Comparison of ENCODE assay signal across 11 mouse cellular contexts in the genomic region with DNA sequence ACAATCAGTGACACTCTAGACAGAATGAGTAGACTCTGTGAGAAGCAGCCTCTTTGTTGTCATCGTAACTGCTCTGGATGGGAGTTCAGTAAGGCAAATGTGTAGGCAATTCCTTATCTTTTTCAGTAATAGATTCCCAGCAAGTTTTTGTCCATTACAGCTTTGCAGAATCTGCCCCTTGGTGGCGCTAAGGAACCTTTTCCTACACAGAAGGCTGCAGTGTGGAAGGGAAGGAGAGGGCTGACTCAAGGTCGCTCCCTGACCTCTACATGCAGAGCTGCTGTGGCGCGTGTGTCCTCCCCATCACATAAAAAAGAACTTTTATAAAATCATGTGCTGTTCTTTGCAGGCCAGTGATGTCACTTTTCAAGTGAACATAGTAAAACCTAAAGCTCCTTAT. TPM values are rescaled to one million over a fixed set of nuclear protein-coding genes. Genes with fewer than 3 reads are reported as not detected.
DNase-seq lines count a peak whose midpoint lies in the region; ATAC-seq and TF ChIP-seq lines count a peak whose summit lies in the region.
"Had no signal": no experiment of that assay in that cellular context is flagged by ENCODE, and none has a peak within 500 bp of the region (broad histone marks: within the 10 kb centered on the region; RNA-seq: fewer than 3 reads in every experiment).

No protein-coding gene starts in this region.

- 74% methylated on average over 5 of the region's 5 CpGs for WGBS in intestine, postnatal 0 days
- 82% methylated on average over 5 of the region's 5 CpGs for WGBS in intestine, embryonic 15.5 days
- 86% methylated on average over 5 of the region's 5 CpGs for WGBS in midbrain, embryonic 14.5 days
- WGBS in midbrain, embryonic 10.5 days: 83% methylated on average over 5 of the region's 5 CpGs

- H3K4me3 ChIP-seq in intestine, postnatal 0 days (ENCODE audit: low read depth, low read length): no peak overlapping the region
- H3K4me3 ChIP-seq in intestine, embryonic 15.5 days (replicated peaks): no peak overlapping the region
- no peak overlapping the region for H3K4me3 ChIP-seq in midbrain, embryonic 14.5 days (replicated peaks; ENCODE audit: low read depth, low read length)
- no peak overlapping the region for H3K4me3 ChIP-seq in midbrain, embryonic 10.5 days
- no peak overlapping the region for H3K4me3 ChIP-seq in bone marrow macrophage, adult 2 months (ENCODE audit: insufficient read depth, low read length)
- H3K4me3 ChIP-seq: hindbrain, embryonic 10.5 days had no signal

- peak; percentile 67 for TF ChIP-seq CTCF in intestine, postnatal 0 days (IDR thresholded peaks at IDR 0.05; ENCODE audit: low read depth)
- 0 out of 2 replicates have a peak, but pooled peaks have one; percentile 25 for TF ChIP-seq CTCF in bone marrow macrophage, adult 2 months (IDR thresholded peaks at IDR 0.05; ENCODE audit: low read depth, low read length)

- H3K4me2 ChIP-seq in intestine, postnatal 0 days (replicated peaks; ENCODE audit: low read depth): no peak overlapping the region
- H3K4me2 ChIP-seq in intestine, embryonic 15.5 days (replicated peaks): no peak overlapping the region
- H3K4me2 ChIP-seq in midbrain, embryonic 14.5 days (ENCODE audit: low read length): no peak overlapping the region

- H3K9me3 ChIP-seq in intestine, postnatal 0 days (ENCODE audit: control insufficient read depth): no peaks in the 10 kb centered on the region
- H3K9me3 ChIP-seq in intestine, embryonic 15.5 days: no peaks in the 10 kb centered on the region
- no peaks in the 10 kb centered on the region for H3K9me3 ChIP-seq in midbrain, embryonic 14.5 days (ENCODE audit: control insufficient read depth, low read length)
- no peaks in the 10 kb centered on the region for H3K9me3 ChIP-seq in midbrain, embryonic 10.5 days (replicated peaks)
- H3K9me3 ChIP-seq: hindbrain, embryonic 10.5 days had no signal

- H3K27me3 ChIP-seq in intestine, postnatal 0 days (replicated peaks; ENCODE audit: control insufficient read depth, insufficient read depth, low read length): no peaks in the 10 kb centered on the region
- H3K27me3 ChIP-seq in intestine, embryonic 15.5 days (replicated peaks): no peaks in the 10 kb centered on the region
- no peaks in the 10 kb centered on the region for H3K27me3 ChIP-seq in midbrain, embryonic 14.5 days (ENCODE audit: control insufficient read depth, insufficient read depth, low read length)
- no peaks in the 10 kb centered on the region for H3K27me3 ChIP-seq in midbrain, embryonic 10.5 days (ENCODE audit: low read depth, poor library complexity, severe bottlenecking)

- no peak overlapping the region for H3K9ac ChIP-seq in intestine, postnatal 0 days (ENCODE audit: low read depth, low read length)
- H3K9ac ChIP-seq in intestine, embryonic 15.5 days: no peak overlapping the region
- H3K9ac ChIP-seq in midbrain, embryonic 14.5 days (replicated peaks; ENCODE audit: low read length): no peak overlapping the region

- peaks cover 3% of the 10 kb centered on the region; the same call in 1 of the 2 replicates for H3K36me3 ChIP-seq in intestine, postnatal 0 days (ENCODE audit: control insufficient read depth, insufficient read depth)
- H3K36me3 ChIP-seq in intestine, embryonic 15.5 days: peaks cover 29% of the 10 kb centered on the region; the same call in 1 of the 2 replicates
- peaks cover 17% of the 10 kb centered on the region for H3K36me3 ChIP-seq in midbrain, embryonic 14.5 days (ENCODE audit: control insufficient read depth, insufficient read depth, low read length)
- H3K36me3 ChIP-seq in midbrain, embryonic 10.5 days: peaks cover 88% of the 10 kb centered on the region

- H3K27ac ChIP-seq in intestine, postnatal 0 days (ENCODE audit: low read depth, low read length): no peak overlapping the region
- no peak overlapping the region for H3K27ac ChIP-seq in intestine, embryonic 15.5 days
- H3K27ac ChIP-seq in midbrain, embryonic 14.5 days (replicated peaks; ENCODE audit: low read depth, low read length): no peak overlapping the region
- no peak overlapping the region for H3K27ac ChIP-seq in midbrain, embryonic 10.5 days (replicated peaks)
- H3K27ac ChIP-seq in bone marrow macrophage, adult 2 months (ENCODE audit: insufficient read depth, low read depth, low read length): no peak overlapping the region
- H3K27ac ChIP-seq: hindbrain, embryonic 10.5 days had no signal

- peak; percentile 9 for DNase-seq in midbrain, embryonic 14.5 days
- no peak for DNase-seq in midbrain, embryonic 10.5 days (ENCODE audit: low spot score)
- no peak for DNase-seq in cerebellum, adult 11-12 months
- DNase-seq in spleen, postnatal 4 days (ENCODE audit: low spot score in 2 of 2): no peak
- DNase-seq: gastrocnemius, postnatal 36 days; right cerebral cortex, postnatal 14 days; thymus, adult 18-20 months had no signal

- TF ChIP-seq POLR2A in bone marrow macrophage, adult 2 months (IDR thresholded peaks at IDR 0.05; ENCODE audit: borderline replicate concordance, low read depth, low read length): no peak

- ATAC-seq in intestine, postnatal 0 days: no peak
- ATAC-seq in intestine, embryonic 15.5 days: no peak
- ATAC-seq in midbrain, embryonic 14.5 days (ENCODE audit: low FRiP score, low TSS enrichment): no peak

- 0 out of 2 replicates have a peak, but pooled peaks cover 3% of the 10 kb centered on the region for H3K4me1 ChIP-seq in intestine, postnatal 0 days (replicated peaks; ENCODE audit: control insufficient read depth, insufficient read depth, low read length)
- peaks cover 14% of the 10 kb centered on the region; the same call in 1 of the 2 replicates for H3K4me1 ChIP-seq in intestine, embryonic 15.5 days (replicated peaks)
- H3K4me1 ChIP-seq in midbrain, embryonic 14.5 days (ENCODE audit: control insufficient read depth, insufficient read depth, low read length): 0 out of 2 replicates have a peak, but pooled peaks cover under 1% of the 10 kb centered on the region
- H3K4me1 ChIP-seq in midbrain, embryonic 10.5 days: peaks cover 18% of the 10 kb centered on the region
- H3K4me1 ChIP-seq in bone marrow macrophage, adult 2 months (ENCODE audit: control insufficient read depth, insufficient read depth, low read length): peaks cover 36% of the 10 kb centered on the region

RNA-seq across cellular contexts. Expression of a gene that starts 5.6 kb away (rescaled TPM):
- polyA plus RNA-seq in intestine, postnatal 0 days (2015; fragmentation: Nextera tagmentation; extraction: Ambion mirVana): 3.8 TPM in 2 replicates
- polyA plus RNA-seq in intestine, embryonic 15.5 days (2015; fragmentation: Nextera tagmentation; extraction: Ambion mirVana): 17.0 and 18.8 TPM in 2 replicates
- polyA plus RNA-seq in midbrain, embryonic 14.5 days (2014; fragmentation: Nextera tagmentation; extraction: Ambion mirVana): 2.7 and 4.9 TPM in 2 replicates
- 34.9 and 35.9 TPM in 2 replicates for polyA plus RNA-seq in midbrain, embryonic 10.5 days (2016; fragmentation: Nextera tagmentation; extraction: Ambion mirVana)
- polyA plus RNA-seq in bone marrow macrophage, adult 2 months (2012; ENCODE audit: insufficient read depth, insufficient read length, missing spikeins): 7.7 and 9.5 TPM in 2 replicates

RNA-seq across cellular contexts. Expression of a gene that starts 5.6 kb away (rescaled TPM):
- 17.3 and 18.1 TPM in 2 replicates for polyA plus RNA-seq in intestine, postnatal 0 days (2015; fragmentation: Nextera tagmentation; extraction: Ambion mirVana)
- polyA plus RNA-seq in intestine, embryonic 15.5 days (2015; fragmentation: Nextera tagmentation; extraction: Ambion mirVana): 11.9 and 12.6 TPM in 2 replicates
- polyA plus RNA-seq in midbrain, embryonic 14.5 days (2014; fragmentation: Nextera tagmentation; extraction: Ambion mirVana): 15.9 and 16.0 TPM in 2 replicates
- polyA plus RNA-seq in midbrain, embryonic 10.5 days (2016; fragmentation: Nextera tagmentation; extraction: Ambion mirVana): 10.4 and 11.1 TPM in 2 replicates
- 19.0 and 19.1 TPM in 2 replicates for polyA plus RNA-seq in bone marrow macrophage, adult 2 months (2012; ENCODE audit: insufficient read depth, insufficient read length, missing spikeins)

RNA-seq across cellular contexts. Expression of a gene that starts 29.3 kb away (rescaled TPM):
- polyA plus RNA-seq in intestine, postnatal 0 days (2015; fragmentation: Nextera tagmentation; extraction: Ambion mirVana): 6.9 and 7.3 TPM in 2 replicates
- polyA plus RNA-seq in intestine, embryonic 15.5 days (2015; fragmentation: Nextera tagmentation; extraction: Ambion mirVana): 7.2 and 10.5 TPM in 2 replicates
- polyA plus RNA-seq in midbrain, embryonic 14.5 days (2014; fragmentation: Nextera tagmentation; extraction: Ambion mirVana): 0.47 and 0.61 TPM in 2 replicates
- polyA plus RNA-seq in midbrain, embryonic 10.5 days (2016; fragmentation: Nextera tagmentation; extraction: Ambion mirVana): 3.7 and 4.1 TPM in 2 replicates
- polyA plus RNA-seq in bone marrow macrophage, adult 2 months (2012; ENCODE audit: insufficient read depth, insufficient read length, missing spikeins): 5.6 and 7.0 TPM in 2 replicates

RNA-seq across cellular contexts. Expression of a gene that starts 31.9 kb away (rescaled TPM):
- 1.1 TPM in 2 replicates for polyA plus RNA-seq in intestine, postnatal 0 days (2015; fragmentation: Nextera tagmentation; extraction: Ambion mirVana)
- polyA plus RNA-seq in intestine, embryonic 15.5 days (2015; fragmentation: Nextera tagmentation; extraction: Ambion mirVana): not detected in 2 replicates
- not detected in 2 replicates for polyA plus RNA-seq in midbrain, embryonic 14.5 days (2014; fragmentation: Nextera tagmentation; extraction: Ambion mirVana)
- polyA plus RNA-seq in midbrain, embryonic 10.5 days (2016; fragmentation: Nextera tagmentation; extraction: Ambion mirVana): not detected in 2 replicates
- polyA plus RNA-seq in bone marrow macrophage, adult 2 months (2012; ENCODE audit: insufficient read depth, insufficient read length, missing spikeins): not detected in 2 replicates
- polyA plus RNA-seq: hindbrain, embryonic 10.5 days had no signal

RNA-seq across cellular contexts. Expression of a gene that starts 42.4 kb away (rescaled TPM):
- 57.4 and 65.5 TPM in 2 replicates for polyA plus RNA-seq in intestine, postnatal 0 days (2015; fragmentation: Nextera tagmentation; extraction: Ambion mirVana)
- 9.8 and 10.7 TPM in 2 replicates for polyA plus RNA-seq in intestine, embryonic 15.5 days (2015; fragmentation: Nextera tagmentation; extraction: Ambion mirVana)
- polyA plus RNA-seq in midbrain, embryonic 14.5 days (2014; fragmentation: Nextera tagmentation; extraction: Ambion mirVana): 10.0 and 12.1 TPM in 2 replicates
- polyA plus RNA-seq in midbrain, embryonic 10.5 days (2016; fragmentation: Nextera tagmentation; extraction: Ambion mirVana): 8.3 and 8.6 TPM in 2 replicates
- polyA plus RNA-seq in bone marrow macrophage, adult 2 months (2012; ENCODE audit: insufficient read depth, insufficient read length, missing spikeins): 30.3 and 33.8 TPM in 2 replicates
